Comparison of ENCODE assay signal across 9 mouse cellular contexts in genomic region chr6:87809651-87810161, GRCm38 (mm10). TPM values are rescaled to one million over a fixed set of nuclear protein-coding genes. Genes with fewer than 3 reads are reported as not detected.
DNase-seq lines count a peak whose midpoint lies in the region; ATAC-seq lines count a peak whose summit lies in the region.
"Had no signal": no experiment of that assay in that cellular context is flagged by ENCODE, and none has a peak within 500 bp of the region (broad histone marks: within the 10 kb centered on the region; RNA-seq: fewer than 3 reads in every experiment).

No protein-coding gene starts in this region.

- no peak overlapping the region for H3K9ac ChIP-seq in heart, embryonic 13.5 days
- H3K9ac ChIP-seq: neural tube, embryonic 12.5 days had no signal

- no peak for DNase-seq in heart, postnatal 4 days
- DNase-seq in 416B (ENCODE audit: low read depth) (peak; percentile 60), liver (peak; percentile 79)
- DNase-seq in cerebellum, postnatal 14 days = peak; percentile 26 to 49
- no peak for DNase-seq in thymus, postnatal 25 days
- no peak for DNase-seq in layer of hippocampus, postnatal 14 days (ENCODE audit: low spot score in 2 of 2)
- no peak for DNase-seq in thymus, postnatal 14 days

- no peak for ATAC-seq in heart, embryonic 13.5 days (ENCODE audit: extremely low read depth, insufficient number of reproducible peaks, low FRiP score, low TSS enrichment)

- peak overlapping the region; percentile 97 for H3K4me2 ChIP-seq in heart, embryonic 13.5 days

- 82% methylated on average over 6 of the region's 6 CpGs for WGBS in heart, embryonic 13.5 days

- H3K27ac ChIP-seq in heart, embryonic 13.5 days (replicated peaks) = no peak overlapping the region
- H3K27ac ChIP-seq: neural tube, embryonic 12.5 days had no signal

- H3K27me3 ChIP-seq in heart, embryonic 13.5 days (replicated peaks) = no peaks in the 10 kb centered on the region
- H3K27me3 ChIP-seq: neural tube, embryonic 12.5 days had no signal

- peaks cover 28% of the 10 kb centered on the region for H3K4me1 ChIP-seq in heart, embryonic 13.5 days

- peak overlapping the region; percentile 73 for H3K4me3 ChIP-seq in heart, embryonic 13.5 days

- H3K36me3 ChIP-seq in heart, embryonic 13.5 days = peaks cover 16% of the 10 kb centered on the region; the same call in 1 of the 2 replicates

- no peaks in the 10 kb centered on the region for H3K9me3 ChIP-seq in heart, embryonic 13.5 days
- H3K9me3 ChIP-seq: neural tube, embryonic 12.5 days had no signal

RNA-seq across cellular contexts. Expression of gene Rab43, which starts 2.3 kb away (rescaled TPM):
- polyA plus RNA-seq in heart, embryonic 13.5 days (2015; fragmentation: Nextera tagmentation; extraction: Ambion mirVana) = 6.6 and 7.5 TPM in 2 replicates
- total RNA-seq in heart, postnatal 4 days (2021) = 10 to 100 TPM; 19.7 TPM
- 10 to 100 TPM; 17.2 to 21.9 TPM for total RNA-seq in layer of hippocampus, postnatal 14 days (2021)

RNA-seq across cellular contexts. Expression of gene Gm45140, which starts 25.9 kb away (rescaled TPM):
- 2.1 TPM in 2 replicates for polyA plus RNA-seq in heart, embryonic 13.5 days (2015; fragmentation: Nextera tagmentation; extraction: Ambion mirVana)
- 1 to 10 TPM in 1 of 2 experiments, under 1 TPM in 1; 0.95 to 2.4 TPM for total RNA-seq in heart, postnatal 4 days (2021)
- total RNA-seq in layer of hippocampus, postnatal 14 days (2021) = 1 to 10 TPM; 2.0 to 3.0 TPM

RNA-seq across cellular contexts. Expression of gene Isy1, which starts 28.9 kb away (rescaled TPM):
- polyA plus RNA-seq in heart, embryonic 13.5 days (2015; fragmentation: Nextera tagmentation; extraction: Ambion mirVana) = 22.1 and 25.4 TPM in 2 replicates
- 10 to 100 TPM; 23.4 to 24.5 TPM for total RNA-seq in heart, postnatal 4 days (2021)
- total RNA-seq in layer of hippocampus, postnatal 14 days (2021) = 10 to 100 TPM; 28.9 to 33.8 TPM

RNA-seq across cellular contexts. Expression of gene Gp9, which starts 31.8 kb away (rescaled TPM):
- 5.1 and 7.2 TPM in 2 replicates for polyA plus RNA-seq in heart, embryonic 13.5 days (2015; fragmentation: Nextera tagmentation; extraction: Ambion mirVana)
- 1 to 10 TPM in 1 of 2 experiments, under 1 TPM in 1; 0.64 to 1.1 TPM for total RNA-seq in heart, postnatal 4 days (2021)
- under 1 TPM; 0.39 to 0.60 TPM for total RNA-seq in layer of hippocampus, postnatal 14 days (2021)

RNA-seq across cellular contexts. Expression of gene Cnbp, which starts 41.2 kb away (rescaled TPM):
- 722 and 777 TPM in 2 replicates for polyA plus RNA-seq in heart, embryonic 13.5 days (2015; fragmentation: Nextera tagmentation; extraction: Ambion mirVana)
- 100 to 1,000 TPM; 316 to 330 TPM for total RNA-seq in heart, postnatal 4 days (2021)
- total RNA-seq in layer of hippocampus, postnatal 14 days (2021) = 100 to 1,000 TPM; 231 to 244 TPM

Comparison
In these comparisons a context has a peak if more than half of its experiments do, and no peak if none do; other contexts are left out.
1. DNase-seq: peak in 416B (single experiment), cerebellum, postnatal 14 days (2 of 2) and liver (single experiment); none in heart, postnatal 4 days (single experiment), thymus, postnatal 25 days (single experiment), layer of hippocampus, postnatal 14 days (0 of 2) and thymus, postnatal 14 days (single experiment).